ENCODE assay signal across 8 mouse cellular contexts in the genomic region with DNA sequence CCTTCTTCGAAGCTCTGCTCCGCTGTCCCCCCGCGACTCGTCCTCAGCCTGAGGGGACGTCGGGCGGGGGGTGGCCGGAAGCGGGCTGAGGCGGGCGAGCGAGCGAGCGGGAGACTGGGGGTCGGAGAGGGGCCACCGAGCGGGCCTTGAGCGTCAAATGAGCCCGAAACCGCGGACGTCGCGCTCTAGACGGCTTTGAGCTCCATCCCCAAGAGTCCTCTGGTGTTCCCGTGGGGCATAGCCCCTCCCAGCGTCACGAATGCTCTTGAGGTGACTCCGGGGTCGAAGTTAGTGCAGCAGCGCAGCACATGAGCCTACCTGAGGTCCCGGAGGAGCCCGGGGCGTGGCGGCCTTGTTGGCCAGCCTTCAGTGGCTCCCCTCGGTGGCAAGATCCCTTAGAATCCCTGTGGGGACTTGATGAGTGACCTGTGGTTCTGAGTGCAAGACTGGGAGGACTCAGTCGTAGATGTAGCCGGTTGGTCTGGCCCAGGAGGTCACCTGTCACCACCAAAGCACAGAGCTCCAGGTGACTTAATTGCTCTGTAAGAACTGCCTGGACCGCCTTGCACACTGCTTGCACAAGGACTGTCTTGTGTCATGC. TPM values are rescaled to one million over a fixed set of nuclear protein-coding genes. Genes with fewer than 3 reads are reported as not detected.
DNase-seq lines count a peak whose midpoint lies in the region; ATAC-seq and TF ChIP-seq lines count a peak whose summit lies in the region.

No protein-coding gene starts in this region.

- no peaks in the 10 kb centered on the region for H3K36me3 ChIP-seq in embryonic facial prominence, embryonic 11.5 days (replicated peaks; ENCODE audit: control insufficient read depth, insufficient read depth, low read depth, low read length)
- no peaks in the 10 kb centered on the region for H3K36me3 ChIP-seq in hindbrain, embryonic 15.5 days
- no peaks in the 10 kb centered on the region for H3K36me3 ChIP-seq in liver, embryonic 16.5 days (ENCODE audit: control insufficient read depth, insufficient read depth)
- H3K36me3 ChIP-seq in stomach, embryonic 14.5 days (ENCODE audit: control insufficient read depth, insufficient read depth, low read length): no peaks in the 10 kb centered on the region

- H3K4me1 ChIP-seq in lung, adult 2 months (ENCODE audit: control insufficient read depth, insufficient read depth, low read length): peaks cover 11% of the 10 kb centered on the region
- no peaks in the 10 kb centered on the region for H3K4me1 ChIP-seq in embryonic facial prominence, embryonic 11.5 days (ENCODE audit: control insufficient read depth, insufficient read depth, low read length)
- peaks cover 24% of the 10 kb centered on the region for H3K4me1 ChIP-seq in hindbrain, embryonic 15.5 days (replicated peaks)
- H3K4me1 ChIP-seq in liver, embryonic 16.5 days (ENCODE audit: control insufficient read depth, low read depth, low read length): peaks cover 13% of the 10 kb centered on the region
- 0 out of 2 replicates have a peak, but pooled peaks cover 5% of the 10 kb centered on the region for H3K4me1 ChIP-seq in stomach, embryonic 14.5 days (ENCODE audit: control insufficient read depth, insufficient read depth, low read length)

- no peaks in the 10 kb centered on the region for H3K27me3 ChIP-seq in embryonic facial prominence, embryonic 11.5 days (ENCODE audit: control insufficient read depth, insufficient read depth, low read length)
- no peaks in the 10 kb centered on the region for H3K27me3 ChIP-seq in hindbrain, embryonic 15.5 days
- H3K27me3 ChIP-seq in liver, embryonic 16.5 days (ENCODE audit: control insufficient read depth, insufficient read depth, low read depth, low read length): no peaks in the 10 kb centered on the region
- no peaks in the 10 kb centered on the region for H3K27me3 ChIP-seq in stomach, embryonic 14.5 days (ENCODE audit: control insufficient read depth, insufficient read depth, low read length)

- under 1% methylated on average over 40 of the region's 40 CpGs for WGBS in lung, adult 2 months
- WGBS in embryonic facial prominence, embryonic 11.5 days: under 1% methylated on average over 40 of the region's 40 CpGs
- WGBS in hindbrain, embryonic 15.5 days: under 1% methylated on average over 35 of the region's 40 CpGs
- under 1% methylated on average over 40 of the region's 40 CpGs for WGBS in liver, embryonic 16.5 days (ENCODE audit: insufficient replicate concordance)
- 1% methylated on average over 40 of the region's 40 CpGs for WGBS in stomach, embryonic 14.5 days

- no peak for TF ChIP-seq CTCF in lung, adult 2 months (IDR thresholded peaks at IDR 0.05; ENCODE audit: insufficient read depth, low read length)

- peak overlapping the region; percentile 83 for H3K4me3 ChIP-seq in lung, adult 2 months (replicated peaks; ENCODE audit: extremely low read depth, low read depth, low read length)
- peak overlapping the region; percentile 57 for H3K4me3 ChIP-seq in embryonic facial prominence, embryonic 11.5 days (ENCODE audit: low read depth, low read length)
- H3K4me3 ChIP-seq in hindbrain, embryonic 15.5 days: peak overlapping the region; percentile 98
- peak overlapping the region; percentile 89 for H3K4me3 ChIP-seq in liver, embryonic 16.5 days (ENCODE audit: low read depth, low read length)
- peak overlapping the region; percentile 90 for H3K4me3 ChIP-seq in stomach, embryonic 14.5 days (ENCODE audit: low read depth, low read length)

- TF ChIP-seq POLR2A in lung, adult 2 months (IDR thresholded peaks at IDR 0.05; ENCODE audit: borderline replicate concordance, extremely low read depth, low read depth, low read length): no peak

- peak; percentile 36; the same call in 1 of the 2 replicates for ATAC-seq in embryonic facial prominence, embryonic 11.5 days (replicated peaks; ENCODE audit: insufficient number of reproducible peaks, low FRiP score, low TSS enrichment, low read depth)
- ATAC-seq in hindbrain, embryonic 15.5 days (ENCODE audit: low FRiP score, low read depth): peak; percentile 14
- ATAC-seq in liver, embryonic 16.5 days (ENCODE audit: low read depth): peak; percentile 74
- peak; percentile 76 for ATAC-seq in stomach, embryonic 14.5 days (ENCODE audit: insufficient number of reproducible peaks, insufficient read depth, low FRiP score, low read depth)

- no peaks in the 10 kb centered on the region for H3K9me3 ChIP-seq in embryonic facial prominence, embryonic 11.5 days (replicated peaks; ENCODE audit: control insufficient read depth, low read length)
- H3K9me3 ChIP-seq in hindbrain, embryonic 15.5 days: no peaks in the 10 kb centered on the region
- no peaks in the 10 kb centered on the region for H3K9me3 ChIP-seq in liver, embryonic 16.5 days (replicated peaks; ENCODE audit: control insufficient read depth, low read length)
- H3K9me3 ChIP-seq in stomach, embryonic 14.5 days (ENCODE audit: control insufficient read depth, low read depth, low read length): no peaks in the 10 kb centered on the region

- H3K9ac ChIP-seq in embryonic facial prominence, embryonic 11.5 days (replicated peaks; ENCODE audit: low read length): peak overlapping the region; percentile 82
- H3K9ac ChIP-seq in hindbrain, embryonic 15.5 days: peak overlapping the region; percentile 95
- peak overlapping the region; percentile 95 for H3K9ac ChIP-seq in liver, embryonic 16.5 days (ENCODE audit: low read depth, low read length)
- H3K9ac ChIP-seq in stomach, embryonic 14.5 days (replicated peaks; ENCODE audit: low read depth, low read length): peak overlapping the region; percentile 66

- peak overlapping the region; percentile 56 for H3K27ac ChIP-seq in embryonic facial prominence, embryonic 11.5 days (replicated peaks; ENCODE audit: low read depth, low read length)
- peak overlapping the region; percentile 83 for H3K27ac ChIP-seq in hindbrain, embryonic 15.5 days (replicated peaks)
- peak overlapping the region; percentile 85 for H3K27ac ChIP-seq in liver, embryonic 16.5 days (ENCODE audit: low read length)
- peak overlapping the region; percentile 66 for H3K27ac ChIP-seq in stomach, embryonic 14.5 days (ENCODE audit: low read length)

- H3K4me2 ChIP-seq in embryonic facial prominence, embryonic 11.5 days (ENCODE audit: low read depth, low read length): peak overlapping the region; percentile 84
- peak overlapping the region; percentile 88 for H3K4me2 ChIP-seq in hindbrain, embryonic 15.5 days
- H3K4me2 ChIP-seq in liver, embryonic 16.5 days (ENCODE audit: low read depth, low read length): peak overlapping the region; percentile 95
- peak overlapping the region; percentile 65 for H3K4me2 ChIP-seq in stomach, embryonic 14.5 days (replicated peaks; ENCODE audit: low read depth, low read length)

- no peak for DNase-seq in lung, adult 2 months
- no peak for DNase-seq in lung, postnatal 14 days
- DNase-seq in R1 (ENCODE audit: low read depth, low spot score): peak; percentile 58
- no peak for DNase-seq in embryonic facial prominence, embryonic 11.5 days (ENCODE audit: low spot score)
- no peak for DNase-seq in layer of hippocampus, adult 18-20 months (ENCODE audit: low spot score in 2 of 2)

RNA-seq across cellular contexts. Expression of gene Hmox2, which starts 0.5 kb away (rescaled TPM):
- polyA plus RNA-seq in lung, adult 2 months (2012; rRNA removed): 21.3 and 32.1 TPM in 2 replicates
- 110 and 114 TPM in 2 replicates for polyA plus RNA-seq in embryonic facial prominence, embryonic 11.5 days (2014; fragmentation: Nextera tagmentation; extraction: Ambion mirVana)
- polyA plus RNA-seq in hindbrain, embryonic 15.5 days (2015; fragmentation: Nextera tagmentation; extraction: Ambion mirVana): 108 and 109 TPM in 2 replicates
- 39.1 and 39.2 TPM in 2 replicates for polyA plus RNA-seq in liver, embryonic 16.5 days (2015; fragmentation: Nextera tagmentation; extraction: Ambion mirVana)
- 96.9 and 105 TPM in 2 replicates for polyA plus RNA-seq in stomach, embryonic 14.5 days (2014; fragmentation: Nextera tagmentation; extraction: Ambion mirVana)
- total RNA-seq in layer of hippocampus, adult 18-20 months (2021): 100 to 1,000 TPM in 1 of 2 experiments, 10 to 100 TPM in 1; 94.2 to 105 TPM

RNA-seq across cellular contexts. Expression of gene Nmral1, which starts 7.5 kb away (rescaled TPM):
- 4.4 and 5.2 TPM in 2 replicates for polyA plus RNA-seq in lung, adult 2 months (2012; rRNA removed)
- polyA plus RNA-seq in embryonic facial prominence, embryonic 11.5 days (2014; fragmentation: Nextera tagmentation; extraction: Ambion mirVana): 190 and 192 TPM in 2 replicates
- 64.5 and 68.4 TPM in 2 replicates for polyA plus RNA-seq in hindbrain, embryonic 15.5 days (2015; fragmentation: Nextera tagmentation; extraction: Ambion mirVana)
- polyA plus RNA-seq in liver, embryonic 16.5 days (2015; fragmentation: Nextera tagmentation; extraction: Ambion mirVana): 29.1 and 35.1 TPM in 2 replicates
- 69.7 and 70.6 TPM in 2 replicates for polyA plus RNA-seq in stomach, embryonic 14.5 days (2014; fragmentation: Nextera tagmentation; extraction: Ambion mirVana)
- total RNA-seq in layer of hippocampus, adult 18-20 months (2021): 10 to 100 TPM; 17.7 to 18.0 TPM

RNA-seq across cellular contexts. Expression of gene Coro7, which starts 47.1 kb away (rescaled TPM):
- 60.6 and 60.9 TPM in 2 replicates for polyA plus RNA-seq in lung, adult 2 months (2012; rRNA removed)
- 12.2 and 12.8 TPM in 2 replicates for polyA plus RNA-seq in embryonic facial prominence, embryonic 11.5 days (2014; fragmentation: Nextera tagmentation; extraction: Ambion mirVana)
- polyA plus RNA-seq in hindbrain, embryonic 15.5 days (2015; fragmentation: Nextera tagmentation; extraction: Ambion mirVana): 32.8 and 37.2 TPM in 2 replicates
- polyA plus RNA-seq in liver, embryonic 16.5 days (2015; fragmentation: Nextera tagmentation; extraction: Ambion mirVana): 10.1 and 13.5 TPM in 2 replicates
- 15.0 and 16.6 TPM in 2 replicates for polyA plus RNA-seq in stomach, embryonic 14.5 days (2014; fragmentation: Nextera tagmentation; extraction: Ambion mirVana)
- 10 to 100 TPM; 79.0 to 95.7 TPM for total RNA-seq in layer of hippocampus, adult 18-20 months (2021)

Comparison
In these comparisons a context has a peak if more than half of its experiments do, and no peak if none do; other contexts are left out.
1. ATAC-seq: peak in every context shown above with its lines; median percentile 76 in stomach, embryonic 14.5 days; 74 in liver, embryonic 16.5 days; 36 in embryonic facial prominence, embryonic 11.5 days; 14 in hindbrain, embryonic 15.5 days.